Mouse (Mus musculus) intestine, embryonic 16.5 days (tissue): ENCODE measurements at regions not wholly inside any gene's neighbourhood (a gene's known extent, or its start where the extent isn't known, plus 50 kb on each side); places are given as distances from the start of the nearest gene placed in this dataset.
A peak's percentile ranks its signal among the peaks of the same experiment; 100 is the strongest.

Experiments used
- ATAC-seq: fragments of 200-750 bp; cut with Nextera tagmentation; 2 replicates; pipeline ENCODE4 v1.8.0; 2017; ENCODE audit warnings: moderate TSS enrichment, moderate library complexity
- H3K27ac ChIP-seq: fragments of 300-500 bp; sonication (generic); 2 replicates; pipeline ENCODE4 v1.5.1; 2014; ENCODE audit warnings: mild to moderate bottlenecking, low read length
- H3K27me3 ChIP-seq: fragments of 300-500 bp; sonication (generic); replicated peaks from 2 replicates; pipeline ENCODE4 v1.6.1; 2014; ENCODE audit warnings: low read length, control low read depth, mixed read lengths; ENCODE audit not compliant: control insufficient read depth, insufficient read depth
- H3K36me3 ChIP-seq: fragments of 300-500 bp; sonication (generic); 2 replicates; pipeline ENCODE4 v1.6.1; 2014; ENCODE audit warnings: low read length, control low read depth; ENCODE audit not compliant: control insufficient read depth, insufficient read depth
- H3K4me1 ChIP-seq: fragments of 300-500 bp; sonication (generic); 2 replicates; pipeline ENCODE4 v1.6.1; 2014; ENCODE audit warnings: low read length, control low read depth, mixed read lengths; ENCODE audit not compliant: control insufficient read depth, insufficient read depth
- H3K4me2 ChIP-seq: fragments of 300-500 bp; sonication (generic); 2 replicates; pipeline ENCODE4 v1.6.1; 2014; ENCODE audit warnings: low read depth, low read length, control low read depth
- H3K4me3 ChIP-seq: fragments of 300-500 bp; sonication (generic); 2 replicates; pipeline ENCODE4 v1.5.1; 2014; ENCODE audit warnings: mild to moderate bottlenecking, low read length
- H3K9ac ChIP-seq: fragments of 300-500 bp; sonication (generic); 2 replicates; pipeline ENCODE4 v1.6.1; 2014; ENCODE audit warnings: low read depth, low read length
- H3K9me3 ChIP-seq: fragments of 300-500 bp; sonication (generic); 2 replicates; pipeline ENCODE4 v1.6.1; 2016; ENCODE audit warnings: low read length, control low read depth; ENCODE audit not compliant: control insufficient read depth
- WGBS: fragments of 180-500 bp; shearing (Covaris S2); extraction: QIAGEN DNeasy Blood & Tissue Kit; methylation state at CpG from one replicate; pipeline ENCODE4 v1.1.7; 2014; 5-methylcytosine and 5-hydroxymethylcytosine counted together

- H3K4me3 ChIP-seq, result no peak overlapping the region
- 52% methylated on average over 2 of the region's 2 CpGs for WGBS
- no peaks in the 10 kb centered on the region for H3K4me1 ChIP-seq
- H3K27me3 ChIP-seq, result no peaks in the 10 kb centered on the region
- no peaks in the 10 kb centered on the region for H3K9me3 ChIP-seq
- peak; percentile 90 for ATAC-seq
- H3K27ac ChIP-seq, result no peak overlapping the region
- no peaks in the 10 kb centered on the region for H3K36me3 ChIP-seq
- no peak overlapping the region for H3K4me2 ChIP-seq
- no peak overlapping the region for H3K9ac ChIP-seq
Measured at GRCm38 (mm10) chr9:103899311-103899710, 103.0 kb upstream of the Nphp3 start.

- no peak overlapping the region for H3K4me2 ChIP-seq
- WGBS, result 71% methylated on average over 2 of the region's 2 CpGs
- ATAC-seq, result no peak
- no peak overlapping the region for H3K9ac ChIP-seq
- no peaks in the 10 kb centered on the region for H3K9me3 ChIP-seq
- no peak overlapping the region for H3K27ac ChIP-seq
- H3K27me3 ChIP-seq, result no peaks in the 10 kb centered on the region
- no peaks in the 10 kb centered on the region for H3K36me3 ChIP-seq
- H3K4me3 ChIP-seq, result no peak overlapping the region
- H3K4me1 ChIP-seq, result no peaks in the 10 kb centered on the region
Measured at GRCm38 (mm10) chr9:103911347-103911746, 91.0 kb upstream of the Nphp3 start.

- Histone ChIP-seq H3K4me2 (no peak overlapping the region), H3K4me3 (no peak overlapping the region), H3K4me1 (no peaks in the 10 kb centered on the region), H3K36me3 (no peaks in the 10 kb centered on the region), H3K27me3 (no peaks in the 10 kb centered on the region), H3K27ac (no peak overlapping the region), H3K9ac (no peak overlapping the region), H3K9me3 (no peaks in the 10 kb centered on the region)
- 84% methylated on average over 4 of the region's 4 CpGs for WGBS
- no peak for ATAC-seq
Measured at GRCm38 (mm10) chr9:103915126-103915525, 87.2 kb upstream of the Nphp3 start.

GRCm38 (mm10) chr9:103917771-103918170 lies 84.6 kb upstream of the Nphp3 start:
- WGBS, result 91% methylated on average over 6 of the region's 6 CpGs
- Histone ChIP-seq H3K4me1 (no peaks in the 10 kb centered on the region), H3K9ac (no peak overlapping the region), H3K36me3 (no peaks in the 10 kb centered on the region), H3K27ac (no peak overlapping the region), H3K9me3 (no peaks in the 10 kb centered on the region), H3K4me3 (no peak overlapping the region), H3K27me3 (no peaks in the 10 kb centered on the region), H3K4me2 (no peak overlapping the region)
- ATAC-seq, result no peak

GRCm38 (mm10) chr9:103922356-103922755 lies 80.0 kb upstream of the Nphp3 start:
- Histone ChIP-seq H3K27ac (no peak overlapping the region), H3K27me3 (no peaks in the 10 kb centered on the region), H3K4me1 (no peaks in the 10 kb centered on the region), H3K9ac (no peak overlapping the region), H3K36me3 (no peaks in the 10 kb centered on the region), H3K4me3 (no peak overlapping the region), H3K4me2 (no peak overlapping the region), H3K9me3 (no peaks in the 10 kb centered on the region)
- no peak for ATAC-seq
- WGBS, result 83% methylated on average over 5 of the region's 5 CpGs

GRCm38 (mm10) chr9:103924641-103925040 lies 77.7 kb upstream of the Nphp3 start:
- no peaks in the 10 kb centered on the region for H3K27me3 ChIP-seq
- 61% methylated on average over 3 of the region's 3 CpGs for WGBS

GRCm38 (mm10) chr9:103925486-103925885 lies 76.9 kb upstream of the Nphp3 start:
- H3K4me1 ChIP-seq, result no peaks in the 10 kb centered on the region
- no peaks in the 10 kb centered on the region for H3K9me3 ChIP-seq
- H3K36me3 ChIP-seq, result no peaks in the 10 kb centered on the region
- H3K27ac ChIP-seq, result no peak overlapping the region
- WGBS, result 87% methylated on average over 2 of the region's 2 CpGs
- no peak for ATAC-seq
- no peak overlapping the region for H3K9ac ChIP-seq
- H3K4me3 ChIP-seq, result no peak overlapping the region
- H3K27me3 ChIP-seq, result no peaks in the 10 kb centered on the region
- no peak overlapping the region for H3K4me2 ChIP-seq

More at GRCm38 (mm10) chr9:103924641-103925040, 77.7 kb upstream of the Nphp3 start:
- no peak for ATAC-seq
- H3K27ac ChIP-seq, result no peak overlapping the region
- no peaks in the 10 kb centered on the region for H3K36me3 ChIP-seq
- no peaks in the 10 kb centered on the region for H3K9me3 ChIP-seq
- no peak overlapping the region for H3K4me2 ChIP-seq
- no peaks in the 10 kb centered on the region for H3K4me1 ChIP-seq
- H3K4me3 ChIP-seq, result no peak overlapping the region
- H3K9ac ChIP-seq, result no peak overlapping the region

- H3K4me3 ChIP-seq, result no peak overlapping the region
- ATAC-seq, result no peak
- no peak overlapping the region for H3K27ac ChIP-seq
- no peaks in the 10 kb centered on the region for H3K36me3 ChIP-seq
- H3K9me3 ChIP-seq, result no peaks in the 10 kb centered on the region
- H3K4me1 ChIP-seq, result no peaks in the 10 kb centered on the region
- H3K4me2 ChIP-seq, result no peak overlapping the region
- 75% methylated on average over 8 of the region's 8 CpGs for WGBS
- H3K9ac ChIP-seq, result no peak overlapping the region
- no peaks in the 10 kb centered on the region for H3K27me3 ChIP-seq
Measured at GRCm38 (mm10) chr9:103928744-103929527, 73.4 kb upstream of the Nphp3 start.

GRCm38 (mm10) chr9:103938070-103938469 lies 64.3 kb upstream of the Nphp3 start:
- Histone ChIP-seq H3K27ac (no peak overlapping the region), H3K36me3 (no peaks in the 10 kb centered on the region), H3K4me3 (no peak overlapping the region), H3K27me3 (no peaks in the 10 kb centered on the region), H3K4me1 (no peaks in the 10 kb centered on the region), H3K9me3 (no peaks in the 10 kb centered on the region), H3K4me2 (no peak overlapping the region), H3K9ac (no peak overlapping the region)
- 88% methylated on average over 5 of the region's 5 CpGs for WGBS
- ATAC-seq, result no peak

- ATAC-seq, result no peak
- Histone ChIP-seq H3K4me2 (no peak overlapping the region), H3K27me3 (no peaks in the 10 kb centered on the region), H3K4me3 (no peak overlapping the region), H3K9me3 (no peaks in the 10 kb centered on the region), H3K36me3 (no peaks in the 10 kb centered on the region), H3K4me1 (no peaks in the 10 kb centered on the region), H3K9ac (no peak overlapping the region), H3K27ac (no peak overlapping the region)
- 85% methylated on average over 8 of the region's 8 CpGs for WGBS
Measured at GRCm38 (mm10) chr9:103940010-103940409, 62.3 kb upstream of the Nphp3 start.
